Mouse (Mus musculus) gastrocnemius, adult 8-10 months (tissue): Measurements from ENCODE around the gene Olfr198. TPM values are rescaled to one million over a fixed set of nuclear protein-coding genes. Genes with fewer than 3 reads are reported as not detected.
"Not testable (repeated sequence)": the region's sequence is repeated elsewhere in the genome, so short reads cannot be mapped to it uniquely, and the experiment has no call there.

Source experiments
- DNase-seq, 2 experiments: peaks; one replicate each; pipeline ENCODE4 v3.0.0; 2022; ENCODE audit warnings: low spot score in 2 of 2
- total RNA-seq, 4 experiments: library from RNA; stranded (reverse); gene quantifications; 2 replicates each; pipeline ENCODE4 v1.2.4; 2022

Gene Olfr198
- total RNA-seq, result not detected

- not testable (repeated sequence) for DNase-seq
These were observed at the start of gene Olfr198 for GRCm38 (mm10) chr16:59203433-59203832. Olfr198 (minus strand) TSS chr16:59203533.

DNA sequence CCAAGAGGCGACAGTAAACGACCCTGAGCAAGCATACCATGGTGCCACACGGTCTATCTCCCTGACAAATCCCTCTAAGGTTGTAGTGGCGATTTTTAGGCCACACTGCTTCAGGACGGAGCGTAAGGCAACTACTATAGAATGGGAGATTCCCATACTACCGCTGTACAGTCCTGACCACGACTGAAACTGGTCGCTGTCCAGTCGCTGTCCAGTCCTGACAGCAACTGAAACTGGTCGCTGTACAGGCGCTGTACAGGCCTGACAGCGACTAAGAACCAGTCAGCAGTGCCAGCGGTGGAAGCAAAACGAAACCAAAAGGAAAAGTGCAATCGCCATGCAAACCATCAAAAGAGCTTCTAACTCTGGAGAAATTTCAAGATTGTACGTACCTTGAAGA is 46.4 kb upstream of the Olfr198 start:
- DNase-seq, result no peak

- not testable (repeated sequence) for DNase-seq
These were observed 16.3 kb upstream of the Olfr198 start, which contains the start of gene Olfr199 for GRCm38 (mm10) chr16:59219667-59220066. Olfr199 (minus strand) TSS chr16:59219767.

DNA sequence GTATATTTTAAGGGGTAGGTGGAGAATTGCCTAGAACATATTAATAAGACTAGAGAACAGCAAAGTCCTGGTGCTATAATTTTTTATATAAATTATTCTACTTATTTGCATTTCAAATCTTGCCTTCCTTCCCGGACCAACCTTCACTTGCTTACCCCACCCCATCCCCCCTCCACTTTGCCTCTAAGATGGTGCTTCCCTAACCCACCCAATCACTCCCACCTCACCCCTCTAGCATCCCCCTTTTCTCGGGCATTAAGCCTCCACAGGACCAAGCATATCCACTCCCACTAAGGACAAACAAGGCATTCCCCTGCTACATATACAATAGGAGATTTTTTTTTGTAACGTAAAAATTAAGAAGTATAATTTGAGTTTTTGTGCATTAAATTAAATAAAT is 14.5 kb upstream of the Olfr198 start:
- DNase-seq, result not testable (repeated sequence)

- DNase-seq, result no peak
These were observed 33.0 kb downstream of the Olfr198 start, which contains the start of gene Olfr196 for GRCm38 (mm10) chr16:59170354-59170753. Olfr196 (minus strand) TSS chr16:59170454.

DNA sequence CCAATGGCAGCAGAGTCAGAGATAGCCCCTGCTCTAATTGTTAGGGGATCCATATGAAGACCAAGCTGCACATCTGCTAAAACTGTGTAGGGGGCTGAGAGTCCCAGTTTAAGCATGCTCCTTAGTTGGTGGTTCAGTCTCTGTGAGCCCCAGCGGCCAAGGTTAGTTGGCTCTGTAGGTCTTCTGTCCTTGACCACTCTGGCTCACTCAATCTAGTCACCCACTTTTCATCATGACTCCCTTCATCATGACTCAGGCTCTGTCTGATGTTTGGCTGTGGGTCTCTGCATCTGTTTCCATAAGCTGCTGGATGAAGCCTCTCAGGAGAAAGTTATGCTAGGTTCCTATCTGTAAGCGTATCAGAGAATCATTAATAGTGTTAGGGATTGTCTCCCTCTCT is 51.3 kb downstream of the Olfr198 start:
- DNase-seq, result no peak

Other genes with a start within 250 kb of the Olfr198 start
- not detected for gene Olfr183, start 208.2 kb downstream of the Olfr198 start, total RNA-seq
- not detected for gene Olfr186, start 173.2 kb downstream of the Olfr198 start, total RNA-seq
- not detected for gene Olfr187, start 163.8 kb downstream of the Olfr198 start, total RNA-seq
- not detected for gene Olfr190, start 125.5 kb downstream of the Olfr198 start, total RNA-seq
- not detected for gene Olfr191, start 113.7 kb downstream of the Olfr198 start, total RNA-seq
- gene Olfr193, start 91.7 kb downstream of the Olfr198 start, total RNA-seq, result not detected
- not detected for gene Olfr194, start 82.5 kb downstream of the Olfr198 start, total RNA-seq
- not detected for gene Olfr195, start 56.5 kb downstream of the Olfr198 start, total RNA-seq
- gene Olfr196, start 33.1 kb downstream of the Olfr198 start, total RNA-seq, result not detected
- gene Olfr199, start 16.2 kb upstream of the Olfr198 start, total RNA-seq, result not detected
- gene Olfr201, start 69.1 kb upstream of the Olfr198 start, total RNA-seq, result not detected
- gene Olfr202, start 83.3 kb upstream of the Olfr198 start, total RNA-seq, result not detected
- gene Olfr203, start 95.3 kb upstream of the Olfr198 start, total RNA-seq, result not detected
- not detected for gene Olfr204, start 114.7 kb upstream of the Olfr198 start, total RNA-seq
- not detected for gene Olfr205, start 127.6 kb upstream of the Olfr198 start, total RNA-seq
- not detected for gene Olfr206, start 145.7 kb upstream of the Olfr198 start, total RNA-seq
- not detected for gene Olfr209, start 160.5 kb upstream of the Olfr198 start, total RNA-seq
- gene Gabrr3, start 203.8 kb upstream of the Olfr198 start, total RNA-seq, result not detected